Comparison of ENCODE assay signal across 16 mouse cellular contexts in genomic region chr4:82543936-82544335, GRCm38 (mm10).
"Had no signal": no experiment of that assay in that cellular context is flagged by ENCODE, and none has a peak within 500 bp of the region (broad histone marks: within the 10 kb centered on the region; RNA-seq: fewer than 3 reads in every experiment).

No protein-coding gene starts in this region.

- H3K4me1 ChIP-seq: megakaryocyte, embryonic 14.5 days had no signal

- ATAC-seq: lung, postnatal 0 days; midbrain, embryonic 15.5 days had no signal

- H3K27me3 ChIP-seq: lung, embryonic 15.5 days; neural tube, embryonic 12.5 days; stomach, embryonic 15.5 days had no signal

- H3K4me3 ChIP-seq: lung, embryonic 15.5 days; megakaryocyte, embryonic 14.5 days; midbrain, embryonic 12.5 days; midbrain, embryonic 15.5 days; neural tube, embryonic 12.5 days; stomach, embryonic 15.5 days had no signal

- H3K4me2 ChIP-seq: lung, embryonic 15.5 days; midbrain, embryonic 12.5 days; midbrain, embryonic 15.5 days; neural tube, embryonic 12.5 days; stomach, embryonic 15.5 days had no signal

- H3K9me3 ChIP-seq: lung, embryonic 15.5 days; megakaryocyte, embryonic 14.5 days; midbrain, embryonic 12.5 days; midbrain, embryonic 15.5 days; neural tube, embryonic 12.5 days; stomach, embryonic 15.5 days had no signal

- DNase-seq: lung, adult 2 months; lung, postnatal 14 days; lung, postnatal 36 days; right cerebral cortex, postnatal 14 days; thymus, adult 2 months; thymus, postnatal 25 days; thymus, postnatal 4 days had no signal

- H3K9ac ChIP-seq: lung, embryonic 15.5 days; midbrain, embryonic 12.5 days; midbrain, embryonic 15.5 days; neural tube, embryonic 12.5 days; stomach, embryonic 15.5 days had no signal

- H3K27ac ChIP-seq: lung, embryonic 15.5 days; macrophage; midbrain, embryonic 12.5 days; midbrain, embryonic 15.5 days; neural tube, embryonic 12.5 days; stomach, embryonic 15.5 days; stomach, postnatal 0 days had no signal

- H3K36me3 ChIP-seq: lung, embryonic 15.5 days; midbrain, embryonic 12.5 days; midbrain, embryonic 15.5 days; neural tube, embryonic 12.5 days; stomach, embryonic 15.5 days had no signal
